Mouse (Mus musculus): ENCODE data around the gene Pik3c2g.
A peak's percentile ranks its signal among the peaks of the same experiment; 100 is the strongest.

Pik3c2g gene

GRCm38 (mm10) chr6:139586892-139587291, at the start of gene Pik3c2g:
Pik3c2g (plus strand) TSS chr6:139587221.
- no peak for DNase-seq (ENCODE audit: low read depth, low spot score)

GRCm38 (mm10) chr6:139538469-139538868, 48.6 kb upstream of the Pik3c2g start:
- no peak for DNase-seq (ENCODE audit: low read depth, low spot score)

GRCm38 (mm10) chr6:139555537-139556179, 31.4 kb upstream of the Pik3c2g start:
- no peak for DNase-seq (ENCODE audit: low read depth, low spot score)

DNA sequence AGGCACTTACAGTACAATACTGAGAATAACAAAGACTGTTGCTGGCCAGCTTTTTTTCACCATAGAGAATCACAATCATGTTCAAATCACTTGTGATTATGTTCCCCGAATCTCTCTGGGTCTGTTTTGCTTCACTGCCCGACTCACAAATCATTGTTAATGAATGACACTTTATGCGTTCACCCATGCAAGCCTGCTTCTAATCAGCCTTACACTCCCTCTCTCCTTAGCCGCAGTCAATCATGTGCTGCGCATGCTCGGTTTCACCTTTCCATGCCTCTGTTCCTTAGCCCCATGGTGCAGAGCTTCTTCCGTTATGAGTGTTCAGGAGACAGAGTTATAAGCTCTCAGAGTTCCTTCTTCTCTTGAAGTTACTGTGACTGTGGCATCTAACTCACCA, 17.8 kb upstream of the Pik3c2g start:
- peak; percentile 65 for DNase-seq (ENCODE audit: low read depth, low spot score)

- no peak for DNase-seq (ENCODE audit: low read depth, low spot score)
Observed at GRCm38 (mm10) chr6:139575854-139576253, 11.2 kb upstream of the Pik3c2g start.

GRCm38 (mm10) chr6:139576261-139577014, 10.6 kb upstream of the Pik3c2g start:
- DNase-seq (ENCODE audit: low read depth, low spot score), result no peak

DNA sequence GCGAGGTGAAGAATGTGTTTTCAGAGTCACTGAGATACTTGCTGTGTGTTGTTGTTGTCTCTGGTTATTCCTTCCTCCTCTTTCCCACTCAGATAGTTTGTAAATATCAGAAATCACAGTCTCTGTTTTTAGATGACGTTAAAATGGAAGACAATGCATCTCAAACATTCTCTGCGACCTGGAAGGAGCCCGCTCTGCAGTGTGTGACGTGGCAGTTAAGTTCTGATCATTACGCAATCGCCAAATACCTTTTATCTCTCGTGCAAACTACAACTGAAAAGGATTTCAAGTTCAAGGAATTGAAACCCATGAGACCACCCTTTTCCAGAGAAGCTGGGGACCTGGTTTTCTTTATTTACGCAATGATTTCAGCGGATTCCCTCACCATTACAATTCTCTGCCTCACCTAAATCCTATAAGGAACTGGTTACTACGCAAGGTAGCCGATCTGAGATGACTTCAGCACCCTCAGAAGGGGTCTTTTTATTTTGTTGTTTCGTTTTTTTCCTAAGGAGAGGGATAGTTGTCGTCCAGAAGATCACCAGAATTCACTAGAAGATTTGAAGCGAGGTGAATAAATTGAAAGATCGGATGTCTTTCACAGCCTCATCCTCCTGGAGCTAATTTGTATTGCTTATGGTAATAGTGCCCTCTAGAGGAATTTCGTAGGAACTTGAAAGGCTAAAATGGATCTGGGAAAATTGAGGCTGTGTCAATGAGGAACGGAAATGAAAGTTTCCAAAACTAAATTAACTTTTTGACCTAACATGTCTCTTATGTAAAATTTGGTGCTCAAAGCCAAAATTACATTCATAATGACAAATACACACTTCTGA, 9.8 kb upstream of the Pik3c2g start:
- peak; percentile 43 for DNase-seq (ENCODE audit: low read depth, low spot score)

- DNase-seq (ENCODE audit: low read depth, low spot score), result no peak
Observed at GRCm38 (mm10) chr6:139587478-139587877, 457 bp downstream of the Pik3c2g start.

GRCm38 (mm10) chr6:139588409-139588808, 1.4 kb downstream of the Pik3c2g start:
- peak; percentile 58 for DNase-seq (ENCODE audit: low read depth, low spot score)

GRCm38 (mm10) chr6:139589291-139589690, 2.3 kb downstream of the Pik3c2g start:
- DNase-seq (ENCODE audit: low read depth, low spot score), result peak; percentile 90

- no peak for DNase-seq (ENCODE audit: low read depth, low spot score)
Observed at GRCm38 (mm10) chr6:139589854-139590253, 2.8 kb downstream of the Pik3c2g start.

DNA sequence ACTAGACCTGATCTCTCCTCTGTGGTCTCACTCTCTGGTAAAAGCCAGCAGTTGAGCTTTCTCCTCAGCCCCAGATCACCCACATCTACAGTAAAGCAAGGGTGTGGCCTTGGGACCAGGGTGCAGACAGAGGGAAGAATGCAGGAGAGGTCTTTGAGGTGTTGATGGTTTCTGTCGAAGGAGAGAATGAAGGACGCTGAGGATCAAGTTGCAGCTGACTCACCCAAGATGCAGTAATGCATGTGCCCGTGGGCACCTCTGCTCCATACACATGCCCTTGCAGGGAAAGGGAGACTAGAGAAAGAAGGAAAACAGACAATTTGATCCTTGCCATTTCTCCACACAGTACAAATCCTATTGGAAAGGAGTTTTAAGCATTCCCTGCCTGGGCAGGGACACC, 5.1 kb downstream of the Pik3c2g start:
- DNase-seq (ENCODE audit: low read depth, low spot score), result no peak

DNA sequence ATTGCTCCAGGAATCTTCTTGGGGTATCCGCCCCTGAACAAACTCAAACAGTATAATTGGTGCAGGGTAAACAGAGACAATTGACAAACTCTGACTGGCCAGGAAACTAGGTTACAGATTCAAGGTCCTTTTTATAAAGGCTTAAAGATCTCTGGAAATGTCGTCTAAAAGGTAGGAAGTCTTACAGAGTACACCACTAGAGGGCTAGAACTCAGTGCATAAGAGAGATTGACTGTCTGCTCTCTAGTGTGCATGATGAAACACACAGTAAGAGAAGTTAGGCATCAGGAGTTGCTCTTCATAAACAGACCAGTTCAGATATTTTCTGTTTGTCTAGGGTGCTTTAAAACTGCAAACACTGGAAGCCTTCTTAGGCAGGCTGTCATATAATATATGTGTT, 9.4 kb downstream of the Pik3c2g start:
- no peak for DNase-seq (ENCODE audit: low read depth, low spot score)

GRCm38 (mm10) chr6:139599216-139599615, 12.2 kb downstream of the Pik3c2g start:
- no peak for DNase-seq (ENCODE audit: low read depth, low spot score)

DNA sequence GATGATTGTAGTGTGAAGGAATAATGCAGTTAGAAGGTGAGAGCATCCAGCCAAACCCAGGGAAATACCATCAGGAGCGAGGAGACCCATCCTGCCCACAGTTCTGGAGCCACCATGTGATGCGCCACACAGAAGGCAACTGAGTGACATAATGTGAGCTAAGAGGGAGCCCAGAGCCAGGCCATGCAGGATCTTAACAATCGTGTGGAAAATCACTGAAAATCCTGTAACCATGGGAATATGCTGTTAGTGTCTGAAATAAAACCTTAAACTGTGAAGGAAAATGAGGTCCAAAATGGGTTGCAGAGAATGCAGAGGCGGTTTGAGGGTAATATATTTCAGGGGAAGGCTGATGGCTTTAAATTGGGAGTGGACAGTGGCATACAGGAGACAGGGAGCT, 31.8 kb downstream of the Pik3c2g start:
- DNase-seq (ENCODE audit: low read depth, low spot score), result no peak

DNA sequence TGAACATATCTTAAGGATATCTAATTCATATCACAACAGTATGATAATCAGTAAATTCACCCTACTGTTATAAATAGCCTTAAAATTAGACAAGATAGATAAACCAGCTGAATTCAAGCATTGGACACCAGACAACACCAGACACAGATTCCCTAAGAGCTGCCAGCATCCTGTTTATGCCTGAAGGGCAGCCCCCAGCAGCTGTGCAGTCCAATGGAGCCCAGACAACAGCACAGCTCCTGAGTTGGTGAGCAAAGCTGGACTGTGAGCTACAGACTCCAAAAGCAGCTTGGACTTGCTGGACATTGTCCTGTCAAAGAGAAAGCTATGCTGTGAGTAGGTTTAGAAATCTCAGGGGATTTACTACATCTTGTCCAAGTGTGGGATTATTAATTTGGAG, 37.7 kb downstream of the Pik3c2g start:
- no peak for DNase-seq (ENCODE audit: low read depth, low spot score)

DNA sequence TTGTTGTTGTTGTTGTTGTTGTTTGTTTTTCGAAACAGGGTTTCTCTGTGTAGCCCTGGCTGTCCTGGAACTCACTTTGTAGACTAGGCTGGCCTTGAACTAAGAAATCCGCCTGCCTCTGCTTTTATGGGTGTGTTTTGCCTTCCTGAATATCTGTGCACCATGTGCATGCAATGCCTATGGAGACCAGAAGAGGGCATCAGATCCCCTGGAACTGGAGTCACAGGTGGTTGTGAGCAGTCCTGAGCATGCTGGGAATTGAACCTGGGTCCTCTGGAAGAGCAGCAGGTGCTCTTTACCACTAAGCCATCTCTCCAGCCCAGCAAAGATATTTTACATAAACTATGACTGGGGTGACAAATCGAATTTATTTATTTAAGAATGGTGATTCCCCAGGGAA, 47.5 kb downstream of the Pik3c2g start:
- DNase-seq (ENCODE audit: low read depth, low spot score), result no peak

- peak; percentile 23 for DNase-seq (ENCODE audit: low read depth, low spot score)
Observed at GRCm38 (mm10) chr6:139655399-139655798, 68.4 kb downstream of the Pik3c2g start.

DNA sequence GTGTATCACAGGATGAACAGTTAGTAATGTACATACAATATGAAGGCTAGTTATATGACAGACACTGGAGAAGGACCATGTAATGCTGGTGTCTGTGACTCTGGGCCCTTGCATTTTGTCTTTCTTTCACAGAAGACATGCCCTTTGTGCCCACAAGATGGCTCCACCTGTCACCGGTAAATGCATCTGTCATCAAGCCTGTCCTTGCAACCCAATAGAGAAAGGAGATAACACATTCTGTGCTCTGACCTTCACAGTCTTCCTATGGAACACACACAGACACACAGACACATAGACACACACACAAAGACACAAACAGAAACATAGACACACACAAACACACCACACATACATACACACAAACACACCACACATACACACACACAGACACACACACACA, 75.4 kb downstream of the Pik3c2g start:
- peak; percentile 26 for DNase-seq (ENCODE audit: low read depth, low spot score)

- no peak for DNase-seq (ENCODE audit: low read depth, low spot score)
Observed at GRCm38 (mm10) chr6:139718416-139718984, 131.5 kb downstream of the Pik3c2g start.

GRCm38 (mm10) chr6:139719639-139720221, 132.7 kb downstream of the Pik3c2g start:
- no peak for DNase-seq (ENCODE audit: low read depth, low spot score)
